Mouse (Mus musculus): ENCODE data around the gene Wdr45. TPM values are rescaled to one million over a fixed set of nuclear protein-coding genes. Genes with fewer than 3 reads are reported as not detected.

Wdr45 gene
- polyA plus RNA-seq, 1 experiment from 2014 or later, result 32.1 TPM

DNA sequence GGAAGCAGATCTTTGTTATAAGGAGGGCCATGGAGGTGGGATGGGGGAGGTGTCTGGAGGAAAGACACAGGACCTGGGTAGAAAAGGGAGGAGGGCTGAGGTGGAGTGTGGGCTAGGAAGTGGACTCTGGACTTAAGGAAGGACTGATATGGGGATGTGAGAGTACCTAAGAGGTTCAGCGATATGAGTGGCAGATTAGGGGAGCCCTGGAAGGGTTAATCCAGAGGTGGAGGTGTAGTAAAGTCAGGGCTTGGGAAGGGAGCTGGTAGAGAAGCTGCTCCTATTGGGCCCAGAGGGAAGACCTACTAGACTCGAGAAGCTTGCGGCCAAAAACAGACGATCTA lies 14.8 kb downstream of the Wdr45 start:
- DNase-seq (no peak), ATAC-seq (ENCODE audit: insufficient read depth) (peak; percentile 1; the same call in 1 of the 2 replicates)
- Histone ChIP-seq H3K27me3 (ENCODE audit: insufficient read depth, low read length) (no peaks in the 10 kb centered on the region), H3K4me1 (ENCODE audit: insufficient read depth) (no peaks in the 10 kb centered on the region), H3K36me3 (ENCODE audit: insufficient read depth) (peaks cover 23% of the 10 kb centered on the region; the same call in 1 of the 2 replicates), H3K4me2 (peak overlapping the region; percentile 65), H3K4me3 (ENCODE audit: low read depth, low read length) (peak overlapping the region; percentile 46), H3K27ac (ENCODE audit: low read depth) (no peak overlapping the region), H3K9me3 (ENCODE audit: low read depth, low read length) (no peaks in the 10 kb centered on the region), H3K9ac (peak overlapping the region; percentile 49)
- no peak for TF ChIP-seq CTCF (IDR thresholded peaks at IDR 0.05; ENCODE audit: low read depth)
- 18% methylated on average over 4 of the region's 4 CpGs for WGBS

DNA sequence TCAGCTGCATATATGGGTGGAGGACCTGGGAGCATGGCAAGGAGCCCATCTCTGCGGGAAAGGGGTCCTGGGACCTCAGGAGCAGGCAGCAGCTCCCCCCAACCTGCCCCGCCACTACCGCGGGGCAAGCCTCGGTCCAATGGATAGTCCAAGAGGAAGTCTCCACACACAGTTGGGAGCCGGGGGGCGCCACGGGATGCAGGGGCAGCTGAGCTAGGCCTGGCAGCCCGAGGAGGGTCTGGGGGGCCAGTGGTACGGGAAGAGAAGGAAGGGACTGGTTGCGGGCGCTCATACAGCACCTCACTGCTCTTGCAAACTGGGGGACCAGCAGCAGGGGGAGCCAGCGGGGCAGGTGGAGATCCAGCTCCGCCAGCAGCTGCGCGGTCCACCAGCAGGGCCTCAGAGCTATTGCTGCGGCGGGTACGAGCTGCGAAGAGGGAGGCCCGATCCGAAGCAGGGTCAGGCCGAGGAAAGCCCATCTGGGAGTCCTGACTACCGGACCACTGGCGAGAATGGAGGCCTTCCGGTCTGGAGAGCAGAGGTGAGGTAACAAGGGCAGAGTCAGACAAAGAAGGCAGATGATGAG lies 19.5 kb downstream of the Wdr45 start:
- H3K9ac ChIP-seq, result no peak overlapping the region
- peak; percentile 72 for TF ChIP-seq CTCF (IDR thresholded peaks at IDR 0.05; ENCODE audit: low read depth)
- 37% methylated on average over 25 of the region's 26 CpGs for WGBS
- ATAC-seq (ENCODE audit: insufficient read depth), result peak; percentile 9; the same call in 1 of the 2 replicates
- DNase-seq, result peak; percentile 68
- no peaks in the 10 kb centered on the region for H3K4me1 ChIP-seq (ENCODE audit: insufficient read depth)
- H3K27ac ChIP-seq (ENCODE audit: low read depth), result no peak overlapping the region
- H3K4me2 ChIP-seq, result no peak overlapping the region
- H3K4me3 ChIP-seq (ENCODE audit: low read depth, low read length), result no peak overlapping the region
- no peaks in the 10 kb centered on the region for H3K9me3 ChIP-seq (ENCODE audit: low read depth, low read length)
- no peaks in the 10 kb centered on the region for H3K27me3 ChIP-seq (ENCODE audit: insufficient read depth, low read length)
- peaks cover 8% of the 10 kb centered on the region; the same call in 1 of the 2 replicates for H3K36me3 ChIP-seq (ENCODE audit: insufficient read depth)

DNA sequence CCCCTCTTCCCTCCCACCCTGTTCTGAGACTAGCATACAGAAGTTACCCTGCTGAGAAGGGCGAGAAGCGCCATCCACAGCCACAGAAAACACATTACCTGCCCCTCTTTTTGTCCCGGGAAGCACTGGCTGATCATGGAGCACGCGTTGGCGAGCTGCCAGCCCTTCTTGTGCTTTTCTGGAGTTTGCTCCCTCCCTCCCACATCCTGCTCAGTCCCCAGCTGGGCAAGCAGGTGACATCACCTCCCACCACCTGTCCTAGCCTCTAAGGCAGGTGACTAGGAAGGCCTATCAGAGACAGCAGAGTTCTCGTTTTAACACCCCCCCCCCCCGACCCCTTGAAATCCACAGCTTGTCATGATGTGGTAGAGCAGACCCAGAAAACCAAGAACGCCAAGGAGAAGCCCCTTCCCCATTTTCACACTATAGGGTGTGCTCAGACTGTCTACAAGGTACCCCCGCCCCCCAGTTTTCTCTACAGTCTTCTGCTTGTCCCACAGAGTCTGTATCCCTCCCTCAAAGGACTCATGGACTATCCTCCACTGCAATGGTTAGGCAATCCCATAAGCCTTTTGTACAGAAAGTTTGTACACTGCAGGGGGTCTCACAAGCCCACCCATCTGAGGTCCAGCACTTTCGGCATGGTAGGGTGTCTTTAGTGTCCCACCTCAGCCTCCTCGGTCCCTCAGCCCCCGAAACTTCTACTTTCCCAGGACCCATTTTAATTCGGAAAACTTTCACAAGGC lies 25.4 kb downstream of the Wdr45 start:
- 47% methylated on average over 14 of the region's 14 CpGs for WGBS
- Histone ChIP-seq H3K9me3 (ENCODE audit: low read depth, low read length) (no peaks in the 10 kb centered on the region), H3K27ac (ENCODE audit: low read depth) (peak overlapping the region; percentile 65), H3K27me3 (ENCODE audit: insufficient read depth, low read length) (no peaks in the 10 kb centered on the region), H3K4me1 (ENCODE audit: insufficient read depth) (no peaks in the 10 kb centered on the region), H3K4me2 (peak overlapping the region; percentile 41), H3K4me3 (ENCODE audit: low read depth, low read length) (peak overlapping the region; percentile 15; the same call in 1 of the 2 replicates), H3K36me3 (ENCODE audit: insufficient read depth) (peaks cover 8% of the 10 kb centered on the region; the same call in 1 of the 2 replicates), H3K9ac (no peak overlapping the region)
- DNase-seq, result peak; percentile 77
- peak; percentile 79 for ATAC-seq (ENCODE audit: insufficient read depth)
- TF ChIP-seq CTCF (IDR thresholded peaks at IDR 0.05; ENCODE audit: low read depth), result no peak

DNA sequence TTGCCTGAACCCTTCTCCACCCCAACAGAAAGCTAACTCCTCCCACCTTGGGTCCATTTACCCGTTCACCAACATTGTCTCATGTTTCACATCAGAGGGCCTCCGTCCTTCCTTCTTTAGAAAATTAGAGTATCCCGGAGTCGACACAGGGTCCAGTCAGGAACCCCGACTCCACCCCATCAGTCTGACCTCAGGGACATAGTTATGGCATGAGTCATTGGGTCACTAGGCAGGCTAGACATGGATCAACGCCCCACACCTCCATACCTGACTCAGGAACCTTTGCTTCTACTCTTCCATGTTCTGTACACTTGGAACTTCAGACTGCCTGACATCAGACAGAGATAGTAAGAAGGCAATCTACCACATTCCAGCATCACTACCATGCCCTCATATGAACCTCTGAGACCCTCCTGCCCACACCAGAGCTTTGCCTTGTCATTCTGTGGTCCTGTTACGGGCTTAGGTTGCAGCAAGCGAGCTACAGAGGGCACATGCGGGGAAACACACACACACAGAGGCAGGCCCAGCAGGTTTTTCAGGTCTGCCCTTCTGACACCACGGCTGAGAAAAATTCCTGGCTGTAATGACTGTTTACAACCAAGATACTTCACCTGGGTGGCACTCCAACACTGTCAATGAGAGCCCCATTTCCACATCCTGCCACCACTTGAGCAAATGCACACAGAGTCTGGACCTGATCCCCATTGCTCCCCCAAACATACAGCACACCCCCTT lies 26.1 kb downstream of the Wdr45 start:
- Histone ChIP-seq H3K9ac (no peak overlapping the region; the same call in 1 of the 2 replicates), H3K36me3 (ENCODE audit: insufficient read depth) (peaks cover 4% of the 10 kb centered on the region; the same call in 1 of the 2 replicates), H3K4me1 (ENCODE audit: insufficient read depth) (no peaks in the 10 kb centered on the region), H3K4me2 (peak overlapping the region; percentile 41), H3K9me3 (ENCODE audit: low read depth, low read length) (no peaks in the 10 kb centered on the region), H3K27ac (ENCODE audit: low read depth) (peak overlapping the region; percentile 63), H3K4me3 (ENCODE audit: low read depth, low read length) (peak overlapping the region; percentile 4; the same call in 1 of the 2 replicates), H3K27me3 (ENCODE audit: insufficient read depth, low read length) (no peaks in the 10 kb centered on the region)
- TF ChIP-seq CTCF (IDR thresholded peaks at IDR 0.05; ENCODE audit: low read depth), result no peak
- 46% methylated on average over 10 of the region's 10 CpGs for WGBS
- DNase-seq (peak; percentile 58), ATAC-seq (ENCODE audit: insufficient read depth) (peak; percentile 70)

DNA sequence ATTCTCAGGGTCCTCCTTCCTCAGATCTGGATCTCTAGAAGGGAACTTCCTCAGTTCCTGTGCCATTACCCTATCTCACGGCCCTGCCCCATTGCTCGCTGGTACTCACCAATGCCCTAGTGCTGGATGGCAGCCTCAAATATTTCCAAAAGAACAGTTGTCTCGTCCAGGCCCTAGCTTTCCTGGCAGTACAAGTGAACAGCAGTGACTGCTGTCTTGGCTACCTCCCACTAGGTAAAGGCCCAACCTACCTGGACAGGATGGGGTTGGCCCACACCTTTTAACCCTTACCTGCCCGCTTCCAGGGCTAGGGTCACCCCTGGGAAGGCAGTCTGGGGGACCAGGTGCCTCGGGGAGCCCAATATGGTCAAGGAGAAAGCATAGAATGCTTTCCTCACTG lies 27.0 kb downstream of the Wdr45 start:
- ATAC-seq (ENCODE audit: insufficient read depth), result no peak
- H3K4me3 ChIP-seq (ENCODE audit: low read depth, low read length), result peak overlapping the region; percentile 17
- no peaks in the 10 kb centered on the region for H3K9me3 ChIP-seq (ENCODE audit: low read depth, low read length)
- no peak overlapping the region for H3K9ac ChIP-seq
- DNase-seq, result no peak
- TF ChIP-seq CTCF (IDR thresholded peaks at IDR 0.05; ENCODE audit: low read depth), result no peak
- 66% methylated on average over 5 of the region's 5 CpGs for WGBS
- H3K27ac ChIP-seq (ENCODE audit: low read depth), result 0 out of 2 replicates have a peak overlapping the region, but pooled peaks have one; percentile 63
- H3K4me1 ChIP-seq (ENCODE audit: insufficient read depth), result no peaks in the 10 kb centered on the region
- peaks cover 4% of the 10 kb centered on the region; the same call in 1 of the 2 replicates for H3K36me3 ChIP-seq (ENCODE audit: insufficient read depth)
- H3K27me3 ChIP-seq (ENCODE audit: insufficient read depth, low read length), result no peaks in the 10 kb centered on the region
- H3K4me2 ChIP-seq, result peak overlapping the region; percentile 41

DNA sequence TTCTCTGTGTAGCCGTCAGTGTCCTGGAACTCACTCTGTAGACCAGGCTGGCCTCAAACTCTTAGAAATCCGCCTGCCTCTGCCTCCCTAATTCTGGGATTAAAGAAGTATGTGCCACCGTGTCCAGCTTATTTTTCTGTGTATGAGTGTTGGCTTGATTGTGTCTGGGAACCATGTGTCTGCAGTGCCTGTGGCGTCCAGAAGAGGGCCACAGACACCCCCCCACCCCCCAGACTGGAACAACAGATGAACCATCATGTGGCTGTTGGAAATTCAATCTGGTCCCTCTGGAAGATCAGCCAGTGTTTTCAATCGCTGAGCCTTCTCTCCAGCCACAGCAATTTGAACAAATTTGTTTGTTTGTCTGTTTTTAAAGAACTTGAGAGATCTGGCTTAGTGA lies 29.3 kb downstream of the Wdr45 start:
- H3K9me3 ChIP-seq (ENCODE audit: low read depth, low read length), result no peaks in the 10 kb centered on the region
- no peak overlapping the region for H3K27ac ChIP-seq (ENCODE audit: low read depth)
- DNase-seq (no peak), ATAC-seq (ENCODE audit: insufficient read depth) (no peak)
- no peaks in the 10 kb centered on the region for H3K4me1 ChIP-seq (ENCODE audit: insufficient read depth)
- no peaks in the 10 kb centered on the region for H3K27me3 ChIP-seq (ENCODE audit: insufficient read depth, low read length)
- no peaks in the 10 kb centered on the region for H3K36me3 ChIP-seq (ENCODE audit: insufficient read depth)
- no peak overlapping the region for H3K4me2 ChIP-seq
- no peak overlapping the region for H3K9ac ChIP-seq
- whole genome bisulfite sequencing, result 55% methylated on average over 5 of the region's 5 CpGs
- TF ChIP-seq CTCF (IDR thresholded peaks at IDR 0.05; ENCODE audit: low read depth), result peak; percentile 30
- no peak overlapping the region for H3K4me3 ChIP-seq (ENCODE audit: low read depth, low read length)

DNA sequence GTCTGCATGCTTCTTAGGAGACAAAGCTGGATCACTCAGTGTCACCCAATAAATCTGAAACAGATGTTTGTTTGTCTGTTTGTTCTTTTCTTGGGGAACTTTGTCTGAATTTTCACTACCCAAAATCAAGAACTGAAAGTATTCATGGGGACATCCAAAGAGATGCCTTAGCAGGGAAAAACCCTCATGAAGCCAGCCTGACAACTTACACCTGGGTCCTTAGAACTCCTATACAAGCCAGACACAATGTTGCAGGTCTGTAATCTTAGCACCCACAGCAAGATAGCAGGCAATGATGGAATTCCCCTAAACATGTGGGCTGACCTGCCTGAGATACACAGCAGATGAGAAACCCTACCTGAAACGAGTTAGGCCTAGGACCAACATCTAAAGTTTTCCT lies 30.8 kb downstream of the Wdr45 start:
- Histone ChIP-seq H3K27me3 (ENCODE audit: insufficient read depth, low read length) (no peaks in the 10 kb centered on the region), H3K4me2 (no peak overlapping the region), H3K4me3 (ENCODE audit: low read depth, low read length) (no peak overlapping the region), H3K36me3 (ENCODE audit: insufficient read depth) (no peaks in the 10 kb centered on the region), H3K27ac (ENCODE audit: low read depth) (no peak overlapping the region), H3K9ac (no peak overlapping the region), H3K9me3 (ENCODE audit: low read depth, low read length) (no peaks in the 10 kb centered on the region), H3K4me1 (ENCODE audit: insufficient read depth) (no peaks in the 10 kb centered on the region)
- WGBS, result 36% methylated on average over 1 of the region's 1 CpGs
- no peak for TF ChIP-seq CTCF (IDR thresholded peaks at IDR 0.05; ENCODE audit: low read depth)
- DNase-seq (no peak), ATAC-seq (ENCODE audit: insufficient read depth) (no peak)
